Mouse (Mus musculus): ENCODE measurements around the gene Enpep.

DNA sequence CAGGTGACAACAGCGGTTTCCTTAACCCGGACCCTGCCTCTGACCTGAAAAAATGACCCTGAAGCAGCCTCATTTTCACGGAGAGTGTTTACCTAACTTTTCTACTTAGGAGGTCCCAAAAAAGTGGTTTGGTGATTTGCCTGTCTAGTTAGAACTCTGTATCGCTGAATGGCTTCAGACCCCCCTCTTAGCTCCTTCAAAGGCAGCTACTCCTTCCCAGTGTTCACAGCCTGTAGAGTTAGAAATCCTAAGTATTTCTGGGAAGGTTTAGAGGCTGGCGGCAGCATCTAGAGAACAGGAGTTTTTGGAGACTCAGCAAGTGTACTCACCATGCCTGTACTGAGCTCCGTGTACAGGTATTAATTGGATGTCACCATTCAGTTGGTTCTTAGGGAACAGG lies 105.8 kb downstream of the Enpep start:
- no peak for TF ChIP-seq CTCF (IDR thresholded peaks at IDR 0.05; ENCODE audit: control insufficient read depth, insufficient read depth, insufficient read length)
- no peak for TF ChIP-seq MAX (IDR thresholded peaks at IDR 0.05)
- no peak for TF ChIP-seq MYOG (IDR thresholded peaks at IDR 0.05; ENCODE audit: control insufficient read depth, extremely low read depth, insufficient read length)
- TF ChIP-seq USF1 (IDR thresholded peaks at IDR 0.05; ENCODE audit: low read depth): no peak
- no peak for TF ChIP-seq FOSL1 (IDR thresholded peaks at IDR 0.05; ENCODE audit: insufficient read depth, low read length, poor library complexity, severe bottlenecking)
